Mouse (Mus musculus): ENCODE results near the gene Kif1bp.
A peak's percentile ranks its signal among the peaks of the same experiment; 100 is the strongest.
"Not testable (repeated sequence)": the region's sequence is repeated elsewhere in the genome, so short reads cannot be mapped to it uniquely, and the experiment has no call there.

Gene Kif1bp

DNA sequence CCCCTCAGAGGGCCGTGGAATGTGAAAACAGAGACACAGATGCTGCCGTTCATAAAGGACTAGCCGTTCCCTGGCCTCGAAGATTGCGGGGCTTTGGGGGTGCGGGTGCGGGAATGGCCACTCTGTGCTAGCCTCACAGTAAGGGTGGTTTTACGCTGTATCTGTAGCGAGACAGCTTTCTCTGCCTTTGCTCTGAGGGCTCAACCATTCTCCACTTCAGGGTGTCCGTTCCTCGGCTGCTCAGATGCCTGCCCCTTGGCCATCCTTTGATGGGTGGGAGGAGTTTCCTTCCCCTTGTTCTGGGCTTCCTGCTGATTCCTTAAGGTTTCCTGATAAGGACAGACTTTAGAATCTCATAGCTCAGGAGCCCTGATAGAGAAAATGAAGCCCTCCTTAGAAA lies 69.8 kb downstream of the Kif1bp start:
- DNase-seq, result peak; percentile 98

DNA sequence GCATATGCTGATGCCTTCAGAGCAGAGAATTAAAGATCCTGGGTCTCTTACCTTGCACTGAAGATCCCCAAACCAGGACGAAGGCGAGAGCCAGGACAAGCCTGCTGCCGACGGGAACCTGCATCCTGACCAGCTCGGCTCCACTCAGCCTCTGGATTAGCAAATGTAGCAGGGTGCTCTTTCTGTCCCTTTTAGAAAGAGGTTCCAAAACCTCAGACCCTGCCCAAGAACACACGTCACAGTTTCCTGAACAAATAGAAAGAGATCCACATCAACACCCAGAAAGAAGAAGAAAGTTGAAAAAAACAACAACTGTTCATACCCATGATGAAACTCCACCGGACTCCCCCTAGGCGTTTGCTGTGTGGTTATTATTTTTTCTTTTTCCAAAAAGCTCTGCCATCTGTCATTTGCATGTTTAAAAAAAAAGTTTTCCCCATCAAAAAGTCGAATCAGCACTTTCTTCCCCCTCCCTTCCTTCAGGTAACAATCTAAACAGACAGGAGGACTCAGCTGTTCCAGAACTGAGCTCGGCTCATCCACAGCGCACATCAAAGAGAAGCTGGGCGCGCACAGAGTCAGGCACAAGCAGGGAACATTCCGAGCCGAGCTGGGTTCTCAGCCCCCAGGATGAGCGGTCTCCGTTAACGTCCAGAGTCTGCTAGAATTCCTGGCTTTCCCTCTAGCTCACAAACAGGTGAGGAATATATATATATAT lies 70.5 kb downstream of the Kif1bp start:
- peak; percentile 99 for DNase-seq

DNA sequence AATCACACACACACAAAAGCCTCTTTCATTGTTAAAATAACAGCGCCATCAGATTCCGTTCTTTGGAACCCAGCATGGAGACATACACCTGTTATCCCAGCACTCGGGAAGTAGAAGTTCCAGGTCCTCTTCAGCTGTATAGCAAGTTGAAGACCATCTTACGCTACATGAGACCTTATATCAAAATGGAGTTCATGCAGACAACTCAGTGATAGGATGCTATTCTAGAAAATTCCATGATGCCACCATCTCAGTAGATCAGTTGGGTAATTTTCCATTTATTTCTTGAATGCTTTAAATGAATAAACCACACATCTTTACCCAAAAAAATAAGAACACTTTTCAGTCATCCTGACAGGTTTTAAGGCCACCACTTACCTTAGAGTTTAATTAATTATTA lies 71.2 kb downstream of the Kif1bp start:
- DNase-seq, result no peak

DNA sequence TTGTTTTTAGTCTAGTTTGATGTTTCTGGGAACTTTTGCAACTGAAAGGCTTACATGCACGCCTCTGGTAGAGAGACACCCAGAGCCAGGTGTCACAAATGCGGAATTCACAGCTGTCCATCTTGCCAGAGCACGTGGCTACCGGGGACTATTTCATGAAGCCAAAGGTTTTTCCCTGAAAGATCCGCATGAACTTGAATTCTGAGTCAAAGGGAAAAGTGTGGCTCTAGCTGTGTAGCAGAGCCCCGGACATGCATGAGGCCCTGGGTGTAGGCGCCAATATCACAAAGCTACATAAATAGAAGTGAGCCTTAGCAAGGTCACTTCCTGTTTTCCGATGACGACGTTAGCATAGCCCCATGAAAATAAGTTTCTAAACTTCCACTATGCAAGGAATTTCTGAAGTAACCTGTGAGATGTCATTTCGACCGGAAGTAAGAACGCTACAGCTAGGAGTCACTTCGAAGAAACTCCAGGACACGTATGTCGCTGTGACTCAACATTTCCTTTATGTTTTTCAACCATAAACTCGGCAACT lies 72.2 kb downstream of the Kif1bp start:
- DNase-seq, result peak; percentile 94

DNA sequence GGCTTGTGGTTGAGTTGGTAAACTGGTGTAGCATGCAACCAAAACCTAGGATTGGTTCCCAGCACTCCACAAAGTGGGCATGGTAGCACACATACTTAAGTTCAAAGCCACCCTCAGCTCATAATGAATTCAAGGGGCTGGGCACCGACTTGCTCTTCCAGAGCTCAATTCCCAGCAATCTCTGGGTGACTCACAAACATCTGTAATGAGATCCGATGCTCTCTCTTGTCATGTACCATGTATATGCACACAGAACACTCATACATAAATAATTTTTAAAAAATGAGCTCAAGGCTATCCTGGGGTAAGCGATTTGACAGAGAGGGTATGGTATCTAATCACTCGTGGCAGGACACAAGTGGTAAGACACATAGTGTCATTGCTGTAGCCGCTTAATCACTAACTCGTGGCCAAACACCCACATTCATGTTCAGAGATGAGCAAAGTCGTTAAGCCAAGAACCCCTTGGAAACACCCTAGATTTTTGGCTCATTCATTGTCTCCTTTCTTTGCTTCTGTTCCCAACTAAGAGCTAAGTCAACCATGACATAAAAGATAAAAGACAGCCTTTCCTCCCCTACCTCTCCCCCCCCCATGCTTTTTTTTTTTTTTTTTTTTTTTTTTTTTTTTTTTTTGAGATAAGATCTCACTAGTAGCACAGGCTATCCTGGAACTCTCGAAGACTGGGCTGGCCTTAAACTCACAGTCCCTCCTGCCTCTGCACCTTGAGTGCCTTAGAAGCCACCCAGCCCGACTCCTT lies 72.9 kb downstream of the Kif1bp start:
- DNase-seq, result no peak

DNA sequence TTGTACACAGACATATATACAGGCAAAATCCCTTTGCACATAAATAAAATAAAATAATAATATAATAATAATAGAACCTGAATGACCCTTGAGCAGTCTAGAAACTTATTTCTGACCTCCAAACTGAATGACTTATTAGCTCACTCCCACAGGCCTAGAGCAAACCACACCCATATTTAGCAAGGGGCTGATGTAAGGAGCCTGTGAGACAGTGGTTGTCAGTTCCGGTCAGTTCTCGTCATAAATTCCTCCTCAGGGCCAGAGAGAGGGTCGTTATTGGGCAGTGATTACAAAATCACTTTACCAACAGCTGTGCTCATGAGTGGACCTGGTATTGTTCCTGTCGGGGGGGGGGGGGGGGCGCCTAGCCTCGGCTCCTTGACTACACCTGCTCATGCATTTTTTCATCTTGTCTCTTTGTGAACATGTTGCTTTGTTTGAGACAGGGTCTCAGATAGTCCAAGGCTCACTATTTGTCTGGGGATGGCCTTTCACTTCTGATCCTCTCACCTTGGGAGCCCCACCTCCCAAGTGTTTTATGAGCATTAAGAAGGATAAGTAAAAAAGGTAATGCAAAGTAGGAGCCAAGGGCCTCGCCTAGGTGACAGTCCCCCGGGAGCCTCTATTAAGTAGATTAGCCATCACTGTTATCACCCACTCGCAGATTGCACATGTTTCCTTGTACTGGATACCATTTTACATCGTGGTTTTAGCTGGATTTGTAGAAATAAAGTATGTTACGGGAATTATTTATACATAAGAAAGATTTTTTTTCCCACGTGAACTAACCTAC lies 74.2 kb downstream of the Kif1bp start:
- DNase-seq, result no peak

DNA sequence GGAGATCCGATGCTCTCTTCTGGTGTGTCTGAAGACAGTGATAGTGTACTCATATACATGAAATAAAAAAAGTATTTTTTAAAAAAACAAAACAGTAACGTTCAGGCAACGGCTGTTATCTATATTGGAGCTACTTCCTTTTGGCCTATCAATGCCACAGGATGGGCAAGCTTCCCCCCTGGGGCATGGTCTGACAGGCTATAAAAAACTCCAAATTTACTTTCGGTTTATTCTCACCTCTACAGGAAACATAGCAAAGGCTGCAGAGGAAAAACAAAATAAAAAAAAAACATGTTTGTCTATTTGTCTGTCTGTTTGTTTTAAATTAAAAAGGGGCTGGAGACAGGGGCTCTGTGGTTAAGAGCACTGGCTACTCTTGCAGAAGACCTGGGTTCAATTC lies 74.9 kb downstream of the Kif1bp start:
- no peak for DNase-seq

DNA sequence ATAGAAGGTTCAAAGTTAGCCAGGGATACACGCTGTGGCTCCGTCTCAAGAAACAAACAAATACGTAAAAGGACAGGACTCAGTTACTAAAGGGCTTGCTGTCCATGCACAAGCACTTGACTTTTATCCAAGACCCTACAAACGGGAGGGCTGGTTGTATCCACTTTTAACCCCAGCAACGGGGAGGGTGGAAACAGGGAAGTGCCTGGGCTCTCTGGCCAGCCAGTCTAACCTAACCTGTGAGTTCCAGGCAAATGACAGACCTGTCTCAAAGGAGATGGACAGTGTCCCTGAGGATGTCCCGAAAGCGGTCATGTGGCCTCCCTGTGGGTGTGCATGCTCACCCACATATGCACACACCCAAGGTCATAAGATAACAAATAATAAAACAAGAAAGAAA lies 76.3 kb downstream of the Kif1bp start:
- no peak for DNase-seq

DNA sequence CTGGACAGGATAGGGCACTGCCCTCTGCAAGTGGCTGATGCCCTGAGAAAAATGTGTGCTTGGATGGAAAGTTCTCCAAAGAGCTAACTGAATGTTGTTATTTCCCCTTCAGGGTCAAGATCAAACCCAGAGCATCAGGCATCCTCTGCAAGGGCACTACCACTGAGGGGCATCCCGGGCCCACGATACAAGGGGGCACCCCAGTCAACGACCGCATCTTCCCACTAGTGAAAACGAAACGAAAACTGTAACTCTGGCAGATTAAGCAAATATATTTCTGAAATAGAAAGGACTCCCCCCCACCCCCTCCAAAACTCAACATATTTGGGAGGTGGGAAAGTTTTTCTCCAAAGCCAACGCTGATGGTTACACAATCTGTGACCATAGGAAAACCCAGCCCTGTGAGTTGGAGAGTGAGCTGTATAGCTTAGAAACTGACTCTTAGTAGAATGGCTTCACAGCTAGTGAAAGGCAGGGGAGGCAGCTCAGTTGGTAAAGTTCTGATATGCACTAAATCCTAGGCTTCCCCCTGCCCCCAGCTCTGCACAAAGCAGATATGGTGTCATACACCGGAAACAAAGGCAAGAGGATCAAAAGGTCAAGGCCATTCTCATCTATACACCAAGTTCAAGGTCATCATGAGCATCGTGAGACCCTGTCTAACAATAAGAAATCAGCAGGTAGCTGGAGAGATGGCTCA lies 77.2 kb downstream of the Kif1bp start:
- DNase-seq, result peak; percentile 90

DNA sequence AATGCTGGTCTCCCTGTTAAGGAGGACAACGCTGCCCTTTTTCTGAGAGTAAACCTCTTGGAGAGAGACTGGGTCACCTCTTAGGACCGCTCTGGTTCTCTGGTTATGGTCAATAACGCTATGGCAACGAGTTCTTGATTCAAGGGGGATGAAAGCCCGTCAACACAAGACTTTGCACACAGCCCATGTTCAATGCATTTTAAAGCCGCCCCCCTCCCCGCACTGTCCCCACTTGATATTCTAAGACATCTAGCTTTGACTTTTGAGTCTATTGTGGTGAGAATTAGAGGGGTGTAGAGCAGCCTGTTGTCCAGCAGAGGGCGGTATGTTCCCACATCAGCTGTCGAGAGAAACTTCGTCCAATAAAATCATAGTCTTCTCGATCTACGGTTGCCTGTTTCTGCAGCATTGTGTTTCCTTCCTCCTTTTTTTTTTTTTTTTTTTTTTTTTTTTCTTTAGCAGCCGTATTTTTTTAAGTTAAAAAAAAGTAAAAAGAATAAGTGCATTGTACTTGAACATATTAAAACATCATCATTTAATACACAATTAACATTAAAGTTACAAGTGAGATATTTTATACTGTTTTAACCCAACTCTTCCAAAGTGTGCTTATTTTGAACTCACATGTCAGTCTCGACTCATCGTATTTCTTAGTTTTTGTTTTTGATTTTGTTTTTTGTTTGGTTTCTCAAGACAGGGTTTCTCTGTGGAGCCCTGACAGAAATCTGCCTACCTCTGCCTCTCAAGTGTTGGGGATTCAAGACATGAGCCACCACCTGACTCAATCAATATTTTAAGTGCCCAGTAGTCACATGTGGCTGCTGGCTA lies 78.0 kb downstream of the Kif1bp start:
- peak; percentile 94 for DNase-seq

DNA sequence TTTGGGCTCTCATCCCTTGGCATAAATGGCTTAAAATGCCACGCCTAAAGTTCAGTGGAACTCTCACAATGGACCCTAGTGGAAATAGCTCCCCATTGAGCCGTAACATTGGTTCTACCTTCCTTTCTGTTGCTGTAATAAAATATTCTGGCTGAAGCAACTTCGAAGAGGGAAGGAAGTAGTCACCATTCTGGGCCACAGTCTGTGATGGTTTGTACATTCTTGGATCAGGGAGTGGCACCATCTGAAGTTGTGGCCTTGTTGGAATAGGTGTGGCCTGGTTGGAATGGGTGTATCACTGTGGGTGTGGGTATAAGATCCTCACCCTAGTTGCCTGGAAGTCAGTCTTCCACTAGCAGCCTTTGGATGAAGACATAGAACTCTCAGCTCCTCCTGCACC lies 86.6 kb downstream of the Kif1bp start:
- DNase-seq, result not testable (repeated sequence)
